ENCODE assay signal across 9 mouse cellular contexts in genomic region chr4:152520083-152520482, GRCm38 (mm10). TPM values are rescaled to one million over a fixed set of nuclear protein-coding genes. Genes with fewer than 3 reads are reported as not detected.
DNase-seq lines count a peak whose midpoint lies in the region; ATAC-seq and TF ChIP-seq lines count a peak whose summit lies in the region.
"Had no signal": no experiment of that assay in that cellular context is flagged by ENCODE, and none has a peak within 500 bp of the region (broad histone marks: within the 10 kb centered on the region; RNA-seq: fewer than 3 reads in every experiment).

No protein-coding gene starts in this region.

- 29% methylated on average over 6 of the region's 6 CpGs for WGBS in midbrain, embryonic 16.5 days

- no peaks in the 10 kb centered on the region for H3K9me3 ChIP-seq in midbrain, embryonic 16.5 days (replicated peaks; ENCODE audit: control insufficient read depth, low read length, poor library complexity, severe bottlenecking)

- no peak overlapping the region for H3K27ac ChIP-seq in left cerebral cortex, adult 2 months
- H3K27ac ChIP-seq in midbrain, embryonic 16.5 days (ENCODE audit: low read length), result no peak overlapping the region
- H3K27ac ChIP-seq: macrophage had no signal

- H3K4me2 ChIP-seq in midbrain, embryonic 16.5 days (ENCODE audit: low read length), result no peak overlapping the region

- no peaks in the 10 kb centered on the region for H3K36me3 ChIP-seq in midbrain, embryonic 16.5 days (ENCODE audit: control insufficient read depth, insufficient read depth, low read length)

- H3K4me3 ChIP-seq in left cerebral cortex, adult 2 months, result no peak overlapping the region
- no peak overlapping the region for H3K4me3 ChIP-seq in midbrain, embryonic 16.5 days (ENCODE audit: low read depth, low read length)

- 0 out of 2 replicates have a peak, but pooled peaks cover 2% of the 10 kb centered on the region for H3K4me1 ChIP-seq in midbrain, embryonic 16.5 days (ENCODE audit: control insufficient read depth, insufficient read depth, low read length)

- H3K9ac ChIP-seq in midbrain, embryonic 16.5 days (ENCODE audit: low read depth, low read length), result no peak overlapping the region; the same call in 1 of the 2 replicates

- peak; percentile 86 for TF ChIP-seq CTCF in left cerebral cortex, adult 2 months (IDR thresholded peaks at IDR 0.05)

- intact Hi-C loops in heart, postnatal 10 days (cut with DNase I), result no loop called here
- intact Hi-C loops in left cerebral cortex, adult 2 months (cut with DNase I), result loop anchor here (10.0 kb wide), 1 partner anchor 1425 kb away; no protein-coding TSS in a partner anchor

- ATAC-seq in activated CD4-positive, CD25-positive, alpha-beta regulatory T cell, adult 4 months, result peak; percentile 52
- ATAC-seq in common myeloid progenitor, adult 5-6 weeks (replicated peaks; ENCODE audit: low read depth, poor library complexity, severe bottlenecking), result peak; percentile 88
- peak; percentile 62; the same call in 1 of the 2 replicates for ATAC-seq in midbrain, embryonic 16.5 days

- no peaks in the 10 kb centered on the region for H3K27me3 ChIP-seq in midbrain, embryonic 16.5 days (ENCODE audit: control insufficient read depth, insufficient read depth, low read depth, low read length)

- DNase-seq in heart, postnatal 10 days, result peak; percentile 39 to 74
- DNase-seq in heart, adult 11 months, result no peak
- DNase-seq in heart, postnatal 4 days, result peak; percentile 72
- peak; percentile 54 to 78 for DNase-seq in left cerebral cortex, adult 2 months (ENCODE audit: extremely low spot score in 1 of 2, low spot score in 2 of 2)
- DNase-seq in testis, postnatal 10 days (ENCODE audit: low spot score), result peak; percentile 78

RNA-seq across cellular contexts. Expression of gene Kcnab2, which starts 42.4 kb away (rescaled TPM):
- 1 to 10 TPM; 2.4 to 2.7 TPM for total RNA-seq in heart, postnatal 10 days (2021)
- polyA plus RNA-seq in activated CD4-positive, CD25-positive, alpha-beta regulatory T cell, adult 4 months (2017; shearing (Covaris generic)), result 100 to 1,000 TPM in 1 of 2 experiments, 10 to 100 TPM in 1; 91.1 to 112 TPM
- total RNA-seq in common myeloid progenitor, adult 5-6 weeks (2017), result 59.8 and 61.7 TPM in 2 replicates
- 1 to 10 TPM; 2.3 to 2.4 TPM for total RNA-seq in heart, postnatal 4 days (2021)
- total RNA-seq in left cerebral cortex, adult 2 months (2021), result 100 to 1,000 TPM; 375 to 385 TPM
- polyA plus RNA-seq in midbrain, embryonic 16.5 days (2015; fragmentation: Nextera tagmentation; extraction: Ambion mirVana), result 23.6 and 29.8 TPM in 2 replicates

RNA-seq across cellular contexts. Expression of gene Nphp4, which starts 43.6 kb away (rescaled TPM):
- total RNA-seq in heart, postnatal 10 days (2021), result 1 to 10 TPM; 1.3 to 1.4 TPM
- polyA plus RNA-seq in activated CD4-positive, CD25-positive, alpha-beta regulatory T cell, adult 4 months (2017; shearing (Covaris generic)), result under 1 TPM; 0.17 to 0.20 TPM
- 0.41 TPM in 1 of 2 replicates, not detected in the other for total RNA-seq in common myeloid progenitor, adult 5-6 weeks (2017)
- total RNA-seq in heart, postnatal 4 days (2021), result 1 to 10 TPM; 1.5 to 2.6 TPM
- 10 to 100 TPM; 22.8 to 24.9 TPM for total RNA-seq in left cerebral cortex, adult 2 months (2021)
- 5.7 and 6.4 TPM in 2 replicates for polyA plus RNA-seq in midbrain, embryonic 16.5 days (2015; fragmentation: Nextera tagmentation; extraction: Ambion mirVana)

Comparison
In these comparisons a context has a peak if more than half of its experiments do, and no peak if none do; other contexts are left out.
1. RNA of gene Kcnab2, which starts 42.4 kb away (total RNA-seq): 375 to 385 TPM in left cerebral cortex, adult 2 months and 59.8 to 61.7 TPM in common myeloid progenitor, adult 5-6 weeks; 2.4 to 2.7 TPM in heart, postnatal 10 days and 2.3 to 2.4 TPM in heart, postnatal 4 days; every median in the first group is over 10 times any median in the second.
2. RNA of gene Nphp4, which starts 43.6 kb away (total RNA-seq): 22.8 to 24.9 TPM in left cerebral cortex, adult 2 months; 1.5 to 2.6 TPM in heart, postnatal 4 days, 1.3 to 1.4 TPM in heart, postnatal 10 days and 0.41 TPM in common myeloid progenitor, adult 5-6 weeks; every median in the first group is over 4 times any median in the second.
3. Peak in every context shown above with its lines, with median percentiles within 50 percentile points of each other: ATAC-seq.